Mouse (Mus musculus): ENCODE measurements around the gene 1810062G17Rik. TPM values are rescaled to one million over a fixed set of nuclear protein-coding genes. Genes with fewer than 3 reads are reported as not detected.

The 1810062G17Rik gene
- polyA plus RNA-seq, 1 experiment from 2014 or later = not detected

Small RNA genes lying within 50 kb of the gene (microRNA-seq; reads per million reads assigned to microRNA genes)
- not detected for gene Mir7009

Other genes with a start within 250 kb of the 1810062G17Rik start
- 54.3 and 72.7 TPM in 2 replicates for gene Anxa5, start within 50 bp of the 1810062G17Rik start, polyA plus RNA-seq (2015; fragmentation: Nextera tagmentation; extraction: Ambion mirVana)
- 0.39 TPM in 2 replicates for gene Gm11549, start 45.9 kb downstream of the 1810062G17Rik start, polyA plus RNA-seq (2015; fragmentation: Nextera tagmentation; extraction: Ambion mirVana)
- 86.9 and 91.6 TPM in 2 replicates for gene Exosc9, start 76.7 kb downstream of the 1810062G17Rik start, polyA plus RNA-seq (2015; fragmentation: Nextera tagmentation; extraction: Ambion mirVana)
- gene Ccna2, start 96.2 kb downstream of the 1810062G17Rik start, polyA plus RNA-seq (2015; fragmentation: Nextera tagmentation; extraction: Ambion mirVana) = 75.6 and 94.1 TPM in 2 replicates
- gene Bbs7, start 137.5 kb downstream of the 1810062G17Rik start, polyA plus RNA-seq (2015; fragmentation: Nextera tagmentation; extraction: Ambion mirVana) = 21.3 and 21.8 TPM in 2 replicates
- gene Trpc3, start 214.2 kb downstream of the 1810062G17Rik start, polyA plus RNA-seq (2015; fragmentation: Nextera tagmentation; extraction: Ambion mirVana) = 2.9 and 3.6 TPM in 2 replicates

Measured in forebrain, embryonic 16.5 days (tissue).